Mouse (Mus musculus) forebrain, embryonic 15.5 days (tissue): Measurements from ENCODE around the gene Kbtbd4. TPM values are rescaled to one million over a fixed set of nuclear protein-coding genes. Genes with fewer than 3 reads are reported as not detected.

Experiments
- ATAC-seq: fragments of 200-750 bp; cut with Nextera tagmentation; replicated peaks from 2 replicates; pipeline ENCODE4 v1.8.0; 2017; ENCODE audit warnings: mild to moderate bottlenecking, moderate TSS enrichment, moderate library complexity
- H3K27ac ChIP-seq: fragments of 300-500 bp; sonication (generic); replicated peaks from 2 replicates; pipeline ENCODE4 v1.5.1; 2015; ENCODE audit warnings: mild to moderate bottlenecking, inconsistent platforms
- H3K27me3 ChIP-seq: fragments of 300-500 bp; sonication (generic); 2 replicates; pipeline ENCODE4 v1.6.1; 2015; ENCODE audit warnings: inconsistent platforms
- H3K36me3 ChIP-seq: fragments of 300-500 bp; sonication (generic); 2 replicates; pipeline ENCODE4 v1.6.1; 2015; ENCODE audit warnings: mild to moderate bottlenecking, inconsistent platforms
- H3K4me1 ChIP-seq: fragments of 300-500 bp; sonication (generic); 2 replicates; pipeline ENCODE4 v1.6.1; 2015; ENCODE audit warnings: inconsistent platforms
- H3K4me2 ChIP-seq: fragments of 300-500 bp; sonication (generic); replicated peaks from 2 replicates; pipeline ENCODE4 v1.6.1; 2015; ENCODE audit warnings: mild to moderate bottlenecking, inconsistent platforms
- H3K4me3 ChIP-seq: fragments of 300-500 bp; sonication (generic); 2 replicates; pipeline ENCODE4 v1.5.1; 2015; ENCODE audit warnings: mild to moderate bottlenecking, inconsistent platforms
- H3K9ac ChIP-seq: fragments of 300-500 bp; sonication (generic); replicated peaks from 2 replicates; pipeline ENCODE4 v1.6.1; 2015; ENCODE audit warnings: mild to moderate bottlenecking, inconsistent platforms
- H3K9me3 ChIP-seq: fragments of 300-500 bp; sonication (generic); 2 replicates; pipeline ENCODE4 v1.6.1; 2016; ENCODE audit warnings: inconsistent platforms
- WGBS: fragments of 180-500 bp; shearing (Covaris S2); methylation state at CpG from one replicate; pipeline ENCODE4 v1.1.7; 2015; ENCODE audit warnings: mixed read lengths; 5-methylcytosine and 5-hydroxymethylcytosine counted together
- polyA plus RNA-seq: library from polyadenylated mRNA; unstranded; fragments of >200 nt; fragmentation: Nextera tagmentation; extraction: Ambion mirVana; gene quantifications from 2 replicates; pipeline ENCODE4 v1.2.1, GENCODE M21; 2015

Kbtbd4 gene
- 58.7 and 63.8 TPM in 2 replicates for polyA plus RNA-seq

DNA sequence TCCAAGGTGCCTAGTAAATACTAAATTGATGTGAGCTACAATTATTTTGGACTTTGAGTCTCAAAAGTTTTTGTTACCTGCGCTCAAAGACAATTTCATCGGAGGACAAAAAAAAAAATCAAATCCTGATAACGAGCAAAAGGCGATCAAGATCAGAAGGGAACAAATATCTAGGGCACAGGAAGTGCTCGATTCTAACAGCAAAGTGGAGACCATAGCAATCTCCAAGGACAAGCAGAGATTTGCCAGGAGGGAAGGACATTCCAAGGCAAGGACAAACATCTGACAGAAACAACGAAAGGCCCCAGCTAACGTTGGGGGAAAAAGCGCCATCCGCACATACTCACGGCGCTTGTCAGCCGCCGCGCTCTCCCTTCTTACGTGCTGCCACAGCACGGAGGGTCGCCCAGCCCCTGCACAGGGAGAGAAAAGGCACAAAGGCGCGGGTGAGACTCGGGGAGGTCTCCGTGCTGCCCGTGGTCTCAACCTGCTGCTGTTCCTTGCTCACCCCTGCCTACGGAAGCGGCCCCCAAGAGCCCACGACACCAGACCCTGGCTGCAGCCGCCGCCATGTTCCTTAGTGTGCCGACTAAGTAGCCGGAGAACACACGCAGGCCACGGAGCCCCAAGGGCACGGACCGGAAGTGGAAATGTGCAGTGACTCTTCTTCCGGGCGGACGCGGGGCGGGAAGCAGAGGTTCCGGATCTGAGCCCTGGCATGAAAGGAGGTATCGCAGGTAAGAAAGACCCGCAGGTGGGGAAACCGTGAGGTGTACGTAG lies at the start of gene Kbtbd4, which contains the start of gene Ndufs3:
Gene Kbtbd4, plus strand, starts transcription at position 665 of the 780 bp plus-strand sequence.
Gene Ndufs3, minus strand, starts transcription at position 752 of the 780 bp plus-strand sequence.
- Histone ChIP-seq H3K4me2 (peak within 1 kb of the TSS; percentile 56), H3K4me3 (peak within 1 kb of the TSS; percentile 81), H3K9me3 (no peaks in the 10 kb centered on the region), H3K9ac (peak within 1 kb of the TSS; percentile 89), H3K36me3 (peaks cover 43% of the 10 kb centered on the region), H3K27ac (peak within 1 kb of the TSS; percentile 93), H3K4me1 (peaks cover 36% of the 10 kb centered on the region), H3K27me3 (no peaks in the 10 kb centered on the region)
- ATAC-seq, result peak; percentile 94
- WGBS, result under 1% methylated on average over 42 of the region's 43 CpGs

DNA sequence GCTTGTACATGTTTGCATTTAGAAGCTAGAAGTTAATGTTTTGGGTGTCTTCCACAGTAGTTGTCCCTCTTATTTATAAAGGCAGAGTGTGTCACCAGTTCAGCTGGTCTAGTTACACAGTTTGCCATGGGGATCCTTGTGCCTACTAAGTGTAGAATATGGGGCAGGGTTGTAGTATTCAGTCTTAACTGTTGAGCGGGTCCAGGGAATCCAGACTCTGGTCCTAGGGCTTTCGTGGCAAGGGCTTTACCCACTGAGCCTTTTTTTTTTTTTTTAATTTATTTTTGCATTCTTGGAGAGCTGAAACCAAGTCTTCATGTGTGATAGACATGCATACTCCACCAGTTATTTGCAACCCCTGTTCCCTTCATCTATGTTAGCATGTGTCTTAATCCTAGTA lies 43.1 kb upstream of the Kbtbd4 start:
- WGBS, result 98% methylated on average over 2 of the region's 2 CpGs
- Histone ChIP-seq H3K4me3 (no peak overlapping the region), H3K9me3 (no peaks in the 10 kb centered on the region), H3K4me2 (no peak overlapping the region), H3K27ac (no peak overlapping the region), H3K4me1 (no peaks in the 10 kb centered on the region), H3K9ac (no peak overlapping the region), H3K27me3 (no peaks in the 10 kb centered on the region), H3K36me3 (peaks cover 82% of the 10 kb centered on the region)
- no peak for ATAC-seq

DNA sequence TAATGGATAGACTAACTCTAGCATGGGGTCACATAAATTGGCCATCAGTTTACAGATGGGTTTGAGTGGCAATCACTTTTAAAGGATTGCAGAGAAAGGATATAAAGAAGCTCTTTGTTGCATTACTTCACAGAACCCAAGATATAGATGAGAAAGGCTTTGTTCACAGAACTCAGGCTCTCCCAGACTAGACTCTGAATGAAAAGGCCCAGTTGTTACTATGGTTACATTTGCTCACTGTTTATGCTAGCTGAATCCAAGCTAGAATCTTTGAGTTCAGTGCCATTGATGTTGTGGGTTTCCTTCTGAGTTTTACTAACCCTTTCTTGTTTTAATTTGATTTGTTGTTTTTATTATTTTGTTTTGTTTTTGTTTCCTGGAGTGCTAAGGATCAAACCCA lies 40.4 kb upstream of the Kbtbd4 start:
- ATAC-seq, result no peak
- Histone ChIP-seq H3K27ac (no peak overlapping the region), H3K36me3 (peaks cover 78% of the 10 kb centered on the region)

DNA sequence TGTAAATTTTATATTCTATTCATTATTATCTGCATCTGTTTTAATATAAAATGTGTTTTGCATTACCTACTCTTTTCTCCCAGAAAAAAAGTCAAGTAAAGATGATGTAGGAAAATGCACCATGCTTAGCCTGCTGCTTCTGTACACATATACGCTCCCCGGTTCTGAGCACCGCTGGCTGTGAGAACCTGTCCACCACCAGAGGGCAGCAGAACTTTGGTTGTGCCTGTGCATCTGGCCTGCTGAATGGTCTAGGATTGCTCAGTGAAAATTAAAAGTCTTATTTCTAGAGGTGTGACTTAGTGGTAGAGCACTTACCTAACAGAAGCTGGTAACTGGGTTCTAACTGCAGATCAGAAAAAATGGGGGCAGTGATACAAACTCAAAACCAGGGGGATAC lies 38.0 kb upstream of the Kbtbd4 start:
- peaks cover 59% of the 10 kb centered on the region for H3K36me3 ChIP-seq
- 14% methylated on average over 3 of the region's 3 CpGs for whole genome bisulfite sequencing
- H3K9me3 ChIP-seq, result no peaks in the 10 kb centered on the region
- peak; percentile 89 for ATAC-seq
- no peak overlapping the region for H3K27ac ChIP-seq
- H3K4me1 ChIP-seq, result peaks cover 5% of the 10 kb centered on the region; the same call in 1 of the 2 replicates
- no peaks in the 10 kb centered on the region for H3K27me3 ChIP-seq
- H3K9ac ChIP-seq, result no peak overlapping the region
- no peak overlapping the region for H3K4me3 ChIP-seq
- no peak overlapping the region for H3K4me2 ChIP-seq

More for the DNA sequence above, 40.4 kb upstream of the Kbtbd4 start:
- H3K27me3 ChIP-seq, result no peaks in the 10 kb centered on the region
- no peaks in the 10 kb centered on the region for H3K4me1 ChIP-seq
- no peaks in the 10 kb centered on the region for H3K9me3 ChIP-seq
- H3K4me3 ChIP-seq, result no peak overlapping the region
- H3K4me2 ChIP-seq, result no peak overlapping the region
- H3K9ac ChIP-seq, result no peak overlapping the region

DNA sequence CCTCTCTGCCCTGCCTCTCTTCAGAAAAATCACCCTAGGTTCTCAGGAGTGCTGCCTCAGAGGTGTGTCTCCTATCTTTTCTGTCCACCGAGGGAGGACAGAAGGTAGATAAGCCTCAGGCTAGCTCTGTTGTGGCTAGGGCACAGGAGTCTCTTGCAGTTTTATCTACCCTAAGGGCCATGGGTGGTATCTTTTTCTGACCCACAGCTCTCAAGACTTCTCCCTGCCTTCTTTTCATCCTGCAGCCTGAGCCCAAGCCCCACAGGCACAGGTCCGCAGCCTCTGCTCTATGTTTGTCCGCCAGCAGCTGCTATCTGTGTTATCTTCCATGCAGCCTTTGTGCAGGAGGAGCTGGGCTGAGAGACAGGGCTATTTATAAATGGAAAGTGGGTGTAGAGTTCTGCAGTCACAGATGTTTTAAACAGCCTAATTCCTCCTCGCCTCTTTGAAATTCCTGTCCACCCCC lies 34.4 kb upstream of the Kbtbd4 start:
- WGBS, result 55% methylated on average over 4 of the region's 4 CpGs
- Histone ChIP-seq H3K27ac (peak overlapping the region; percentile 17; the same call in 1 of the 2 replicates), H3K9ac (no peak overlapping the region), H3K36me3 (peaks cover 26% of the 10 kb centered on the region), H3K9me3 (no peaks in the 10 kb centered on the region), H3K27me3 (no peaks in the 10 kb centered on the region), H3K4me3 (no peak overlapping the region), H3K4me1 (peaks cover 9% of the 10 kb centered on the region; the same call in 1 of the 2 replicates), H3K4me2 (no peak overlapping the region)
- ATAC-seq, result no peak

DNA sequence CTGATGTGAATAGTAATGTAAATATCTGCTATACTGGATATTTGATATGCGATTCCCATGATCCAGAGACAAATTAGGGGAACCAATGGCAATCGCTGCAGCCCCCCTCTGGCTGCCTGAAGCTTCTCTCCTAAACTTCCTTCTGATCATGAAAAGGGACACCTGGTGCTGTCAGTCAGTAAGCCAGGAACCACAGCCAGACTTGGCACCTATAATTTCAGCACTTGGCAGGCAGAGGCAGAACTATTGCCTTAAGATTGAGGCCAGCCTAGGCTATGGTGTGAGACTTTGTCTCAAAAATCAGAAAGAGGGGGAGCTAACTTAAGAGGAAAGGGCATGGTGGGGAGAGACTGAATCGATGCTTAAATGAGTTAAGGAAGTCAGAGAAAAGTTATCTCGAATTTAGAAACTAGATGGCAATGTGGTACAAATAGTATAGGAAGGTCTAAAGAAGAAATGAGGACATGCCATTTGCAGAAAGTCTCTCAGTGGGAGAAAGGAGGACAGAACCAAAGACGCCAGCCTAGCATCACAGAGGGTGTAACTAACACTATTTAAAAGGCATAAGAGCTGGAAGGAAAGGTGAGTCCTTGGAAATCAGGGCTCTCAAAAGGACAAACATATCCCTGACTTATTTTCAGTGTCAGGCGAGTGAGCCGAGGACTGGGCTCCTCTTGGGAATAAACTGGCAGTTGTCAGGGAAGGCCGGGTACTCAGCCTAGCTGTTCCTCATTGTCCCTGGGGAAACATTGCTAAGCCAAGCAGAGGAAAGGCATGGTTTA lies 33.2 kb upstream of the Kbtbd4 start:
- Histone ChIP-seq H3K4me2 (no peak overlapping the region), H3K27me3 (no peaks in the 10 kb centered on the region), H3K36me3 (peaks cover 15% of the 10 kb centered on the region), H3K27ac (peak overlapping the region; percentile 39; the same call in 1 of the 2 replicates), H3K4me3 (no peak overlapping the region), H3K9me3 (no peaks in the 10 kb centered on the region), H3K4me1 (peaks cover 9% of the 10 kb centered on the region; the same call in 1 of the 2 replicates), H3K9ac (no peak overlapping the region)
- 66% methylated on average over 8 of the region's 8 CpGs for WGBS
- 0 out of 2 replicates have a peak, but pooled peaks have one; percentile 42 for ATAC-seq

DNA sequence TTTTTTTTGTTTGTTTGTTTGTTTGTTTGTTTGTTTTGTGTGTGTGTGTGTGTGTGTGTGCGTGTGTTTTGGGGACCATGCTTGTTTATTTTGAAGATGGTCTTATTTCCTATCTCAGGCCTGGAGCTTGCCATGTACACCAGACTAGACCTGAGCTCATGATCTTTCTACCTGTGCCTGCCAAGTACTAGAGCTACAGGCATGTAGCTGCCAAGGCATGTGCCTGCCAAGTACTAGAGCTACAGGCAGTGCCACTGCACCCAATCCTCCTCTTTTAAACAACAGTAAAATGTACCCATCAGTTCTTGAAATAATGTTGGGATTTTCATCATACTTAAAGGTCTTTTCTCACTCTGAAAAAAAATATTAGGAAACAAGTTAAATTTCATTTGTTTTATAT lies 30.5 kb upstream of the Kbtbd4 start:
- Histone ChIP-seq H3K27me3 (no peaks in the 10 kb centered on the region), H3K4me1 (peaks cover 9% of the 10 kb centered on the region; the same call in 1 of the 2 replicates), H3K36me3 (no peaks in the 10 kb centered on the region), H3K9ac (no peak overlapping the region), H3K4me3 (no peak overlapping the region), H3K27ac (no peak overlapping the region), H3K4me2 (no peak overlapping the region), H3K9me3 (no peaks in the 10 kb centered on the region)
- ATAC-seq, result no peak
- 72% methylated on average over 1 of the region's 1 CpGs for WGBS

DNA sequence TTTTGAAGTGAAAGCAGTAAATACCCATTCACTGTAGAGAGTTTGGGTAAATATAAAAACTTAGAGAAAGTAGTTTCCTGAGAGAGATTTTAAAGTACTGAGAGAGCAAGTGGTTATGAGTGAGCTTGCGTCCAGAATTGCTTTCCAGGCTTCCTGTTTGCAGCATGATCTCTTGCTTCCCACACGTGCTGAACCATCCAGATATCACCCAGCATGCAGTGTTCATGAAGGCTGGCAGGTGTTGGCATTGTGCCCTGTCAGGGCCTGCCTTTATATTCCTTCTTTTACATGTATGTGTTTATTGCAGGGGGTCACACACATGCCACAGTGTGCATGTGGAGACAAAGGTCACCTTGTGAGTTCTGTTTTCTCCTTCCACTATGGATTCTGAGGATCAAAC lies 29.3 kb upstream of the Kbtbd4 start:
- peaks cover 9% of the 10 kb centered on the region; the same call in 1 of the 2 replicates for H3K4me1 ChIP-seq
- H3K4me2 ChIP-seq, result no peak overlapping the region
- H3K9ac ChIP-seq, result no peak overlapping the region
- no peaks in the 10 kb centered on the region for H3K36me3 ChIP-seq
- no peak overlapping the region for H3K27ac ChIP-seq
- H3K27me3 ChIP-seq, result no peaks in the 10 kb centered on the region
- no peak overlapping the region for H3K4me3 ChIP-seq
- WGBS, result 70% methylated on average over 2 of the region's 2 CpGs
- no peaks in the 10 kb centered on the region for H3K9me3 ChIP-seq
- ATAC-seq, result no peak

DNA sequence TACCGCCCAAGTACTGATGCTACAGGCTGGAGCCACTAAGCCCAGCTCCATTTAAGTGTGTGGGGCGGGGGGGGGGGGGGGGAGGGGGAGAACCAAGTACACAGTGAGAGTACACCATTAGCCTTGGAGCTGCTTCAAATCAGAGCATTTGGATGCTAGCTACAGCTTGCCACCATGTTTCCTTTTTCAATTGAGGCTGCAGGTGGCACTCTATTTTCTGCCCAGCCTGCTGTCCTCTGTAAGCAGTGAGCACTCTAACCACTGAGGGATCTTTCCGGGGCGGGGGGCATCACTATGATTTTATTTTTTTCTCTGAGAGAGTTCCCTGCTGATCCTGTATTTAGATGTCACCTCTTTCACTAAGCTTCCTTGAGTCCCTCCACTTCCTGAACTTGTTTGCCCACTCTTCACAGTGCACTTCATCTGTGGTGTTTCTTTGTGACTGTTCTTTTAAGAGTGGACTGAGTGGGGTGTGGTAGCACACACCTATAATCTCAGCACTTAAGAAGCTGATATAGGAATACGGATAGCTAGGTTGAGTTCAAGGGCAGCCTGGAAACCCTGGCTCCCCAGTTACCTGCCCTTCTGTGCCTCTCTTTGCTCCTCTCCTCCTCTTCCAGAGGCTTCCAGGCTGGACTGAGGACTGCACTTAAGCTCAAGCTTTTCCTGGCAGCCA lies 26.8 kb upstream of the Kbtbd4 start:
- 68% methylated on average over 5 of the region's 5 CpGs for WGBS
- Histone ChIP-seq H3K27me3 (no peaks in the 10 kb centered on the region), H3K36me3 (no peaks in the 10 kb centered on the region), H3K9me3 (no peaks in the 10 kb centered on the region), H3K4me1 (no peaks in the 10 kb centered on the region), H3K9ac (no peak overlapping the region), H3K4me3 (no peak overlapping the region), H3K4me2 (no peak overlapping the region), H3K27ac (no peak overlapping the region)
- ATAC-seq, result no peak

DNA sequence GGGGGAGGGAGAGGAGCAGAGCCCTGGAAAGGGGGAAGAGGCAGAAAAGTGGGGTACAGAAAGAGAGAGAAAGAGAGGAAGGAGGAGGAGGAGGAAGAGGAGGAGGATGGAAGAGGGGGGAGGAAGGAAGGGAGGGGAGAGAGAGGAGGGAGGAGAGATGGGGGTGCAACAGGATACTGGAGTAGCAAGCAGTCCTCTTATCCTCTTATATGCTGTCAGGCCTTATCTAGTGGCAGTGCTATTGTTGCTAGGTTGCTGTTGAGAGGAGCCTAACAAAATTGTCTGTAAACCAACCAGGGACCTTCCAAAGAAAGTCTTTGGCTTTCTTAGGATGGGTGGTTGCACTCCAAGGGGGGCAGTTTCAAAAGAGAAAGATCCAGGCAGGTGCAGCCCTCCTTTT lies 25.1 kb upstream of the Kbtbd4 start:
- no peaks in the 10 kb centered on the region for H3K9me3 ChIP-seq
- no peak overlapping the region for H3K9ac ChIP-seq
- ATAC-seq, result no peak
- H3K4me2 ChIP-seq, result no peak overlapping the region
- H3K4me3 ChIP-seq, result no peak overlapping the region
- H3K27ac ChIP-seq, result no peak overlapping the region
- H3K27me3 ChIP-seq, result no peaks in the 10 kb centered on the region
- H3K4me1 ChIP-seq, result 0 out of 2 replicates have a peak, but pooled peaks cover 6% of the 10 kb centered on the region
- H3K36me3 ChIP-seq, result no peaks in the 10 kb centered on the region

DNA sequence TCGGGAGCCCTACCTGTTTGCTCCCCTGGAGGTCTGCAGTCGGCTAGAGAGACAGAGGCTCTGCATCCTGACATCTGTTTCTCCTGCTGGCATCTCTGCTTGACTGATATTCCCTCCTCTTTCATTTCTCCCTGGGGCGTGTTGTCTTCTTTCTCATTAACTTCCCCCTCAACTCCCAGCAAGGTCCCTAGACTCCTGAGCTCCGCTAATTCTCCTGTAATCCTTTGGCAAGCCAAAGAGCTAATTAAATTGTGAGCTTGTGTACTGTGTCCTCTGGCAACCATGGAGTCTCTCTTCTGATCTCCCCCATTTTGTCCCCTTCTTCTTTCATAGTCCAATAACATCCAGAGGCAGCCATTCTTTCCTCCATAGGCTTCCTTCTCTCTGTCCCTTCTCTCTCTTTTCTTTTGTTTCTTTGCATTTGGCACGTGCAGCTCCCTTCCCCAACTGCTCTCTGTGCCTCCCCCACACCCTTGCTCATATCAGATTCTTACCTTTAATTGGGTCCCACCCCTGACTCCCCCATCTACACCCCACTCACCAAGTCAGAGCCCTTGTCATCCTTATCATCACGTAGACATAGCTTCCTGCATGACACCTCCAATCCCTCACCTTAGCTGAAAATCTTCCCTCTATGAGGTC lies 24.3 kb upstream of the Kbtbd4 start:
- Histone ChIP-seq H3K4me3 (no peak overlapping the region), H3K4me1 (0 out of 2 replicates have a peak, but pooled peaks cover 9% of the 10 kb centered on the region), H3K9ac (no peak overlapping the region), H3K4me2 (no peak overlapping the region), H3K27ac (no peak overlapping the region), H3K36me3 (no peaks in the 10 kb centered on the region), H3K9me3 (no peaks in the 10 kb centered on the region), H3K27me3 (no peaks in the 10 kb centered on the region)
- no peak for ATAC-seq
- 9% methylated on average over 6 of the region's 6 CpGs for WGBS
